Mouse (Mus musculus) liver, postnatal 0 days (tissue): Measurements from ENCODE around the gene Rnf227.

Experiments used
- CTCF ChIP-seq: sonication (generic); IDR thresholded peaks from 2 replicates; pipeline ENCODE4 v1.5.1; 2016; ENCODE audit warnings: antibody characterized with exemption, low read depth
- EP300 ChIP-seq: IDR thresholded peaks from 2 replicates; pipeline ENCODE4 v1.6.1; 2016; ENCODE audit warnings: antibody characterized with exemption, low read depth, mild to moderate bottlenecking

DNA sequence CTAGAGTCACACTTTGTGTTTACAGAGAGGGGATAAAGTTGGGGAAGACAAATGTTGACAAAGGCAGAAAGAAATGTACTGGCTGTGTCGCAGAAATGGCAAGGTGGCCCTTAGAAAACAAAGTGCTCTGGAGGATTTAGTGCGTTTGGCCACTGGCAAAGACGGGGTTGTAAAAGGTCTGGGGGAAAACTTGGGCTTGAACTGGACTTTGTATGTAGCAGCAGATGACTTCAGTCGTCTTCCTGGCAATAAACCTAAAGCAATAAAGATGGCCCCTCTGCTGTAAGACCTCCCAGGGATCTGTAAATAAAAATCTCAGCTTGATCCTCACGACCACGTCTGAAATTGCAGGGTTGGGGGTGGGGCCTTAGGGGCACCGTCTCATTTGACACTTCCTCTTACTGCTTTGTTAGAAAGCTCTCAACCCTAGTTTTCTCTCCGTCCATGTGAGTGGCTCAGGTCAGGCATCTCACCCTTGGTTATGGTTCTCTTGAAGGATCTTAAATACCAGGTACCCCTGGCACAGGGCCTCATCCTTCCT lies 7.5 kb upstream of the Rnf227 start:
- TF ChIP-seq CTCF (no peak), EP300 (no peak)
